Mouse (Mus musculus): ENCODE results near the gene Gpd1l.
"Not testable (repeated sequence)": the region's sequence is repeated elsewhere in the genome, so short reads cannot be mapped to it uniquely, and the experiment has no call there.

Gpd1l gene

GRCm38 (mm10) chr9:114933723-114934171 lies at the start of gene Gpd1l:
TSS of gene Gpd1l (minus strand) at chr9:114933987.
- peak; percentile 84 for DNase-seq

- no peak for DNase-seq
Observed at GRCm38 (mm10) chr9:114982689-114983360, 49.0 kb upstream of the Gpd1l start, which contains the start of gene Rps27rt. TSS of gene Rps27rt (minus strand) at chr9:114982739.

- no peak for DNase-seq
Observed at GRCm38 (mm10) chr9:114979969-114980368, 46.2 kb upstream of the Gpd1l start.

GRCm38 (mm10) chr9:114978281-114979111 lies 44.7 kb upstream of the Gpd1l start, which contains the start of gene Osbpl10:
TSS of gene Osbpl10 (plus strand) at chr9:114978569.
- DNase-seq, result peak; percentile 53

- DNase-seq, result no peak
Observed at GRCm38 (mm10) chr9:114977461-114978280, 43.9 kb upstream of the Gpd1l start.

- DNase-seq, result not testable (repeated sequence)
Observed at GRCm38 (mm10) chr9:114966286-114966685, 32.5 kb upstream of the Gpd1l start.

- no peak for DNase-seq
Observed at GRCm38 (mm10) chr9:114964093-114964492, 30.3 kb upstream of the Gpd1l start.

GRCm38 (mm10) chr9:114960844-114961243 lies 27.1 kb upstream of the Gpd1l start:
- DNase-seq, result no peak

- DNase-seq, result no peak
Observed at GRCm38 (mm10) chr9:114960043-114960789, 26.4 kb upstream of the Gpd1l start.

GRCm38 (mm10) chr9:114956945-114957344 lies 23.2 kb upstream of the Gpd1l start:
- no peak for DNase-seq

GRCm38 (mm10) chr9:114955340-114955739 lies 21.6 kb upstream of the Gpd1l start:
- DNase-seq, result no peak

GRCm38 (mm10) chr9:114952866-114953265 lies 19.1 kb upstream of the Gpd1l start:
- peak; percentile 57 for DNase-seq

- DNase-seq, result no peak
Observed at GRCm38 (mm10) chr9:114948395-114948794, 14.6 kb upstream of the Gpd1l start.

GRCm38 (mm10) chr9:114945576-114945975 lies 11.8 kb upstream of the Gpd1l start:
- peak; percentile 31 for DNase-seq

- no peak for DNase-seq
Observed at GRCm38 (mm10) chr9:114944642-114945041, 10.9 kb upstream of the Gpd1l start.

- DNase-seq, result no peak
Observed at GRCm38 (mm10) chr9:114936687-114937086, 2.9 kb upstream of the Gpd1l start.

GRCm38 (mm10) chr9:114935321-114935720 lies 1.5 kb upstream of the Gpd1l start:
- DNase-seq, result no peak

- peak; percentile 48 for DNase-seq
Observed at GRCm38 (mm10) chr9:114934231-114934630, 444 bp upstream of the Gpd1l start.

GRCm38 (mm10) chr9:114933037-114933722 lies 607 bp downstream of the Gpd1l start:
- peak; percentile 40 for DNase-seq

- DNase-seq, result no peak
Observed at GRCm38 (mm10) chr9:114932607-114933006, 1.2 kb downstream of the Gpd1l start.

- no peak for DNase-seq
Observed at GRCm38 (mm10) chr9:114930464-114931090, 3.2 kb downstream of the Gpd1l start.
